Mouse (Mus musculus) olfactory bulb, adult 2 months (tissue): ENCODE data around the gene Gm21887.
"Not testable (repeated sequence)": the region's sequence is repeated elsewhere in the genome, so short reads cannot be mapped to it uniquely, and the experiment has no call there.

Experiments
- CTCF ChIP-seq: fragments of 200-500 bp; IDR thresholded peaks from 2 replicates; pipeline ENCODE4 v1.5.1; 2012; ENCODE audit warnings: low read depth, mild to moderate bottlenecking, low read length, moderate library complexity; ENCODE audit not compliant: insufficient read depth
- POLR2A ChIP-seq: fragments of 200-500 bp; IDR thresholded peaks from 2 replicates; pipeline ENCODE4 v1.6.1; 2012; ENCODE audit warnings: mild to moderate bottlenecking, low read depth, low read length, moderate library complexity; ENCODE audit not compliant: insufficient read depth

DNA sequence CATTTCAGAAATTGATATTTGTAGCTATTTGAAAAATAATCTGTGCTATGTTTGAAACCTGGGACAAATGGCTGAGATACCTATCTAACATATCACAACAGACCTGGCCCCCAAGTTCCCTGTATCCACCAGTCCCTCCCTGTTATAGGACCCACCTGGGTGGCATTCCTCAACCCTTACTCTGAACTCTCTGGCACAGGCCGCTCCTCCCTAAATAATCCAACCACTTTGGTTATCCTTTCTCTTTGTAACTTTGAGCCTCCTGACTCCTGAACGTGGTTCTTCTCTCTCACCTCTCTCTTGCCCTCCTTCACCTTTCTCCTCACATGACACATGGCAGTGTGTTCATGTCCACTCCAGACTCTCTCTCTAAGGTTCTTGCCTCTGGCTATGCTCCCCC is 37.3 kb upstream of the Gm21887 start:
- TF ChIP-seq CTCF, POLR2A: not testable (repeated sequence)
